Mouse (Mus musculus) liver, adult 2 months (tissue): ENCODE data around the gene Trpm7. TPM values are rescaled to one million over a fixed set of nuclear protein-coding genes. Genes with fewer than 3 reads are reported as not detected.
"Not testable (repeated sequence)": the region's sequence is repeated elsewhere in the genome, so short reads cannot be mapped to it uniquely, and the experiment has no call there.

ENCODE experiments used
- DNase-seq: peaks from one replicate; pipeline ENCODE4 v3.0.0-alpha.2; 2011; ENCODE audit warnings: low read depth, low spot score; ENCODE audit errors: extremely low read depth
- H3K27ac ChIP-seq: fragments of 200-500 bp; replicated peaks from 2 replicates; pipeline ENCODE4 v1.5.1; 2012; ENCODE audit warnings: low read depth, mild to moderate bottlenecking, control low read depth, inconsistent platforms, low read length; ENCODE audit not compliant: insufficient read depth
- H3K27me3 ChIP-seq: fragments of 200-500 bp; 2 replicates; pipeline ENCODE4 v1.6.1; 2012; ENCODE audit warnings: mild to moderate bottlenecking, moderate library complexity, low read length, inconsistent platforms; ENCODE audit not compliant: control insufficient read depth, insufficient read depth
- H3K36me3 ChIP-seq: fragments of 200-500 bp; 2 replicates; pipeline ENCODE4 v1.6.1; 2012; ENCODE audit warnings: low read length, inconsistent platforms; ENCODE audit not compliant: control insufficient read depth, insufficient read depth
- H3K4me1 ChIP-seq: fragments of 200-500 bp; 2 replicates; pipeline ENCODE4 v1.6.1; 2011; ENCODE audit warnings: low read length; ENCODE audit not compliant: control insufficient read depth, insufficient read depth
- H3K4me3 ChIP-seq: fragments of 200-500 bp; 2 replicates; pipeline ENCODE4 v1.5.1; 2011; ENCODE audit warnings: low read depth, mild to moderate bottlenecking, control low read depth, low read length, moderate library complexity; ENCODE audit not compliant: insufficient read depth
- H3K79me2 ChIP-seq: fragments of 200-500 bp; 2 replicates; pipeline ENCODE4 v1.6.1; 2012; ENCODE audit warnings: inconsistent platforms, mild to moderate bottlenecking, low read length, moderate library complexity; ENCODE audit not compliant: control insufficient read depth, insufficient read depth
- H3K9ac ChIP-seq: fragments of 200-500 bp; 2 replicates; pipeline ENCODE4 v1.6.1; 2012; ENCODE audit warnings: low read depth, mild to moderate bottlenecking, control low read depth, inconsistent platforms, low read length
- CTCF ChIP-seq: fragments of 200-500 bp; IDR thresholded peaks from 2 replicates; pipeline ENCODE4 v1.5.1; 2011; ENCODE audit warnings: low read depth, low read length, control low read depth
- POLR2A ChIP-seq: fragments of 200-500 bp; IDR thresholded peaks from 2 replicates; pipeline ENCODE4 v1.6.1; 2011; ENCODE audit warnings: low read length, control low read depth; ENCODE audit not compliant: insufficient read depth; ENCODE audit errors: extremely low read depth
- WGBS: fragments of 180-500 bp; shearing (Covaris S2); methylation state at CpG from one replicate; pipeline ENCODE4 v1.1.7; 2018; 5-methylcytosine and 5-hydroxymethylcytosine counted together
- polyA plus RNA-seq: library from polyadenylated mRNA; depleted of rRNA; stranded (reverse); fragments of >200 nt; gene quantifications from 2 replicates; pipeline ENCODE4 v1.2.3, GENCODE M21; 2012
- total RNA-seq: library from RNA; depleted of rRNA; stranded (reverse); fragments of >200 nt; gene quantifications from 2 replicates; pipeline ENCODE4 v1.2.3, GENCODE M21; 2014

Gene Trpm7
- total and polyA plus RNA-seq, 2 experiments: 3.3 to 46.3 TPM

DNA sequence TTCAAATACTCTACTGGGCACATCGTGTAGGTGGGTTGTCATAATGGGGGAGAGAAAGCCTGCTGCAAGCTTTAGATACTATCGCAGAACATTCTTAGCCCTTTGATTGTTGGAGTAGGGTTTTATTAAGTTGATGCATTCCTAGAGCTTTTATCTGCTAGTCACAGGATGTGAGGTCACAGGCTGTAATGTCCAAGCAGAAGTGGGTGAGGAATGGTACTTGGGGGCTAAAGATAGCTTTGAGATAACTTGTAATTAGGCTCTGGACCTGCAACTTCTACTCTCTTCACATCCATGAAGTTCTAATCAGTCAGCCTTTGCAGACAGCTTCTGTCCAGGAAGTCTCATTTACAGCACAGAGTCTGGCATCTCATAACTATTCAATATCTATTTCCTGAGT is 9.8 kb upstream of the Trpm7 start:
- H3K4me3 ChIP-seq: no peak overlapping the region
- no peaks in the 10 kb centered on the region for H3K4me1 ChIP-seq
- TF ChIP-seq CTCF: no peak
- TF ChIP-seq POLR2A: no peak
- no peaks in the 10 kb centered on the region; the same call in 1 of the 2 replicates for H3K36me3 ChIP-seq
- WGBS: 78% methylated on average over 2 of the region's 2 CpGs
- H3K79me2 ChIP-seq: no peaks in the 10 kb centered on the region
- DNase-seq: no peak
- no peak overlapping the region for H3K27ac ChIP-seq
- no peaks in the 10 kb centered on the region for H3K27me3 ChIP-seq
- no peak overlapping the region for H3K9ac ChIP-seq

DNA sequence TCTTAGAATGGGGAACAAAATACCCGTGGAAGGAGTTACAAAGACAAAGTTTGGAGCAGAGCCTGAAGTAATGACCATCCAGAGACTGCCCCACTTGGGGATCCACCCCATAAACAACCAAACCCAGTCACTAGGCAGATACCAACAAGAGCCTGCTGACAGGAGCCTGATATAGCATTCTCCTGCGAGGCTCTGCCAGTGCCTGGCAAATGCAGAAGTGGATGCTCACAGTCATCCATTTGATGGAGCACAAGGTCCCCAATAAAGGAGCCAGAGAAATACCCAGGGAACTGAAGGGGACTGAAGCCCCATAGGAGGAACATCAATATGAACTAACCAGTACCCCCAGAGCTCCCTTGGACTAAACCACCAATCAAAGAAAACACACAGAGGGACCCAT is 6.7 kb upstream of the Trpm7 start:
- H3K79me2 ChIP-seq, H3K36me3 ChIP-seq, H3K9ac ChIP-seq, H3K27ac ChIP-seq, H3K4me1 ChIP-seq, H3K27me3 ChIP-seq, H3K4me3 ChIP-seq, DNase-seq: not testable (repeated sequence)
- 69% methylated on average over 2 of the region's 2 CpGs for WGBS

DNA sequence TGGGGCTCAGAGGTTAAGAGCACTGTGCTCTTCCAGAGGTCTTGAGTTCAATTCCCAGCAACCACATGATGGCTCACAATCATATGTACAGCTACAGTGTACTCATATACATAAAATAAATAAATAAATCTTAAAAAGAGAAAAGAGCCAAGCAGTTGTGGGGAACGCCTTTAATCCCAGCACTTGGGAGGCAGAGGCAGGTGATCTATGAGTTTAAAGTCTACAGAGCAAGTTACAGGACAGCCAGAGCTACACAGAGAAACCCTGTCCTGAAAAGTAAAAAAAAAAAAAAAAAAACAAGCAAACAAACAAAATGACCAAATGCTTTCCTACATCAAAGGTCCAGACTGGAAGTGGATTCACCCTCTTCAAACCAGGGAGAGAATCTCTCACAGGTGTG is 2.0 kb upstream of the Trpm7 start:
- TF ChIP-seq CTCF (no peak), POLR2A (no peak)
- H3K27me3 ChIP-seq: no peaks in the 10 kb centered on the region
- WGBS: 55% methylated on average over 1 of the region's 1 CpGs
- no peak overlapping the region for H3K9ac ChIP-seq
- H3K4me1 ChIP-seq: peaks cover 12% of the 10 kb centered on the region
- no peaks in the 10 kb centered on the region; the same call in 1 of the 2 replicates for H3K79me2 ChIP-seq
- no peak overlapping the region for H3K27ac ChIP-seq
- no peaks in the 10 kb centered on the region for H3K36me3 ChIP-seq
- H3K4me3 ChIP-seq: no peak overlapping the region
- DNase-seq: no peak

DNA sequence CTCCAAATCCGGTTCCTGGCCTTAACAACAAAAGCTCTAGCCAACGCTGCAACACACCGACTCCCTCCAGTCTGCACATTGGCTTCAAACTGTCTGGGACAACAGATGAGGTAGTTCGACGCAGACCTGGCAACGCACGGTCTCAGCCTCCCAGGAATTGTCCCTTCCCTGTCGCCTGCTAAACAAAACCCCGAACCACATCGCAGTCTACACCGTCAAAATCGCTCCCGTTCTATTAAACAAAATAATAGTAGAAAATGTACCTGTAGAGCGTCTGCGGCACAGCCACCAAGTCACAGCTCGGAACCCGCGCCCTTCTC is 554 bp downstream of the Trpm7 start:
- H3K79me2 ChIP-seq: peaks cover 3% of the 10 kb centered on the region; the same call in 1 of the 2 replicates
- no peaks in the 10 kb centered on the region for H3K36me3 ChIP-seq
- peak overlapping the region; percentile 97 for H3K27ac ChIP-seq
- peak overlapping the region; percentile 92 for H3K9ac ChIP-seq
- peaks cover 13% of the 10 kb centered on the region for H3K4me1 ChIP-seq
- H3K4me3 ChIP-seq: peak overlapping the region; percentile 84
- DNase-seq: peak; percentile 77
- TF ChIP-seq CTCF: no peak
- no peak for TF ChIP-seq POLR2A
- WGBS: under 1% methylated on average over 18 of the region's 18 CpGs
- H3K27me3 ChIP-seq: no peaks in the 10 kb centered on the region

DNA sequence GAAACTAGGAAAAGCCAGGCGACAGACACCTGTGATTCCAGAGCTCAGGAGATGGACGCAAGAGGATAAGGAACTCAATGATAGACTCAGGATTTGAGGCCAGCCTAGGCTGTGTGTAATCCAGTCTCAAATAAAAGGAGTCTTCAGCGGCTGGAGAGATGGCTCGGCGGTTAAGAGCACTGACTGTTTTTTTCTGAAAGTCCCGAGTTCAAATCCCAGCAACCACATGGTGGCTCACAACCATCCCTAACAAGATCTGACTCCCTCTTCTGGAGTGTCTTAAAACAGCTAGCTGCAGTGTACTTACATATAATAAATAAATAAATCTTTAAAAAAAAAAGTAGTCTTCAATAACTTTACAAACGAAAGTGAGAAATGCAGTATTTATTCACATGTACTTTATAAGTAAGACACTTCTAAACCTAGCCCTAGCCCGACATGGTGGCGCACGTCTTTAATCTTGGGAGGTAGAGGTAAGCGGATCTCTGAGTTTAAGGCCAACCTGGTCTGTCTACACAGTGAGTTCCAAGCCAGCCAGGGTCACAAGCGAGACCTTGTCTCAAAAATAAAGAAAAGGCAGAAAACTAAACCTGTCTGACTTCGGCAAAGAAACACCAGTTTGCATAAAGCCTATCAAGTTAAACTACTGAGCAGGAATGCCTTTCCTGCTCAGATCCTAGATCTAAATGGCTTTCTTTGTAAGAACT is 1.1 kb downstream of the Trpm7 start:
- no peak for DNase-seq
- TF ChIP-seq POLR2A: no peak
- no peak for TF ChIP-seq CTCF
- H3K27me3 ChIP-seq: no peaks in the 10 kb centered on the region
- peaks cover 13% of the 10 kb centered on the region for H3K4me1 ChIP-seq
- 12% methylated on average over 13 of the region's 13 CpGs for WGBS
- peak overlapping the region; percentile 84 for H3K4me3 ChIP-seq
- no peaks in the 10 kb centered on the region for H3K36me3 ChIP-seq
- H3K79me2 ChIP-seq: peaks cover 6% of the 10 kb centered on the region; the same call in 1 of the 2 replicates
- peak overlapping the region; percentile 97 for H3K27ac ChIP-seq
- H3K9ac ChIP-seq: peak overlapping the region; percentile 92

DNA sequence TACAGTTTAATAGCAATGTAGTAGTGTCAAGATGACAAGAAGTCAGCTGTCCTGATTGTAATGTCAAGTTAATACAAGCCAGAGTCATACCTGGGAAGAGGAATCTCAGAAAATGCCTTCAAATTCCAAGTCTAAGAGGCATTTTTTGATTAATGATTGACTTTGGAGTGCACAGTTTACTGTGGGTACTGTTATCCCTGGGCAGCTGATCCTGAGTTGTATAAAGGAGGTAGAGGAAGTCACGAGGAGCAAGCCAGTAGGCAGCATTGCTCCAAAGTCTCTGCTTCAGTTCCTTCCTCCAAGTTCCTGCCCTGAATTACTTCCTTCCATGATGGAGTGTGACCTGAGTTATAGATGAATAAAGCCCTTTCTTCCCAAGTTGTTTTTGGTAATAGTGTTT is 9.7 kb downstream of the Trpm7 start:
- H3K79me2 ChIP-seq: peaks cover 34% of the 10 kb centered on the region
- H3K9ac ChIP-seq: no peak overlapping the region
- no peaks in the 10 kb centered on the region for H3K36me3 ChIP-seq
- peak; percentile 74 for DNase-seq
- peak overlapping the region; percentile 61 for H3K27ac ChIP-seq
- no peaks in the 10 kb centered on the region for H3K27me3 ChIP-seq
- TF ChIP-seq POLR2A: no peak
- TF ChIP-seq CTCF: no peak
- H3K4me3 ChIP-seq: no peak overlapping the region
- H3K4me1 ChIP-seq: peaks cover 37% of the 10 kb centered on the region
- 12% methylated on average over 1 of the region's 1 CpGs for WGBS
